Mouse (Mus musculus) hindbrain, embryonic 16.5 days (tissue): Measurements from ENCODE around the gene Ppm1d. TPM values are rescaled to one million over a fixed set of nuclear protein-coding genes. Genes with fewer than 3 reads are reported as not detected.

Source experiments
- ATAC-seq: fragments of 200-750 bp; cut with Nextera tagmentation; 2 replicates; pipeline ENCODE4 v1.8.0; 2017; ENCODE audit warnings: moderate TSS enrichment, moderate library complexity
- H3K27ac ChIP-seq: fragments of 300-500 bp; sonication (generic); 2 replicates; pipeline ENCODE4 v1.5.1; 2014; ENCODE audit warnings: low read depth, mild to moderate bottlenecking, control low read depth, low read length, moderate library complexity
- H3K27me3 ChIP-seq: fragments of 300-500 bp; sonication (generic); replicated peaks from 2 replicates; pipeline ENCODE4 v1.6.1; 2014; ENCODE audit warnings: low read length; ENCODE audit not compliant: control insufficient read depth, insufficient read depth
- H3K36me3 ChIP-seq: fragments of 300-500 bp; sonication (generic); 2 replicates; pipeline ENCODE4 v1.6.1; 2014; ENCODE audit warnings: mild to moderate bottlenecking, low read length, moderate library complexity, mixed read lengths; ENCODE audit not compliant: control insufficient read depth, insufficient read depth
- H3K4me1 ChIP-seq: fragments of 300-500 bp; sonication (generic); 2 replicates; pipeline ENCODE4 v1.6.1; 2014; ENCODE audit warnings: low read depth, low read length; ENCODE audit not compliant: control insufficient read depth, insufficient read depth
- H3K4me2 ChIP-seq: fragments of 300-500 bp; sonication (generic); 2 replicates; pipeline ENCODE4 v1.6.1; 2014; ENCODE audit warnings: mild to moderate bottlenecking, low read length, control low read depth, moderate library complexity
- H3K4me3 ChIP-seq: fragments of 300-500 bp; sonication (generic); 2 replicates; pipeline ENCODE4 v1.5.1; 2014; ENCODE audit warnings: mild to moderate bottlenecking, low read length, control low read depth, moderate library complexity
- H3K9ac ChIP-seq: fragments of 300-500 bp; sonication (generic); 2 replicates; pipeline ENCODE4 v1.6.1; 2014; ENCODE audit warnings: low read depth, mild to moderate bottlenecking, control low read depth, low read length, moderate library complexity
- H3K9me3 ChIP-seq: fragments of 300-500 bp; sonication (generic); 2 replicates; pipeline ENCODE4 v1.6.1; 2014; ENCODE audit warnings: mild to moderate bottlenecking, low read length, moderate library complexity; ENCODE audit not compliant: control insufficient read depth
- WGBS: fragments of 180-500 bp; shearing (Covaris S2); extraction: QIAGEN DNeasy Blood & Tissue Kit; methylation state at CpG from one replicate; pipeline ENCODE4 v1.1.7; 2014; 5-methylcytosine and 5-hydroxymethylcytosine counted together
- polyA plus RNA-seq: library from polyadenylated mRNA; unstranded; fragments of >200 nt; fragmentation: Nextera tagmentation; extraction: Ambion mirVana; gene quantifications from 2 replicates; pipeline ENCODE4 v1.2.1, GENCODE M21; 2015

Gene Ppm1d
- polyA plus RNA-seq: 13.0 and 15.6 TPM in 2 replicates

- Histone ChIP-seq H3K4me1 (peaks cover 20% of the 10 kb centered on the region), H3K4me2 (peak within 1 kb of the TSS; percentile 68), H3K27ac (peak within 1 kb of the TSS; percentile 93), H3K9ac (peak within 1 kb of the TSS; percentile 90), H3K4me3 (peak within 1 kb of the TSS; percentile 99), H3K9me3 (no peaks in the 10 kb centered on the region), H3K36me3 (no peaks in the 10 kb centered on the region), H3K27me3 (no peaks in the 10 kb centered on the region)
- under 1% methylated on average over 59 of the region's 78 CpGs for WGBS
- ATAC-seq: peak; percentile 95
These were observed at the start of gene Ppm1d for GRCm38 (mm10) chr11:85310713-85311574. Ppm1d (plus strand) TSS chr11:85311244.

DNA sequence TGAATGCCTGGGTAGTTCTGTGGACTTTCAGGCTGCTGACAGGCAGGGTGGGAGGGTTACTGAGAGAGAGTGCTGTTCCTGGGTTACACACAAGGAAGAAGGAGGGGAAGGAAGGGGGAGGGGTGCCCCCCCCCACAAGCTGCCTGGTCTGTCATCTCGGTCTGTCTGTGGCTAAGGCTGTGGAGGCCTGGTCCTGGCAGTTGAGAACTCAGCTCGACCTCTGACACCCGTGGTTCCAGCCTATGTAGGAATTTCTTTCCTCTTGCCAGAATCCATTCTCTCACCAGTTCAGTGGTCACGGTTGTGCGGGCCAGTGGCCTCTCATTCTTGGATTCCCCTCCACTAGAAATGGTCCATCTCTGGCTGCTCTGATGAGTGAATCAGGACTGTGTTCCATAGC, 46.4 kb upstream of the Ppm1d start:
- H3K4me2 ChIP-seq: no peak overlapping the region
- no peak overlapping the region for H3K4me3 ChIP-seq
- H3K9ac ChIP-seq: no peak overlapping the region
- no peaks in the 10 kb centered on the region for H3K9me3 ChIP-seq
- no peaks in the 10 kb centered on the region for H3K27me3 ChIP-seq
- no peaks in the 10 kb centered on the region for H3K36me3 ChIP-seq
- no peak for ATAC-seq
- WGBS: 53% methylated on average over 5 of the region's 5 CpGs
- H3K4me1 ChIP-seq: no peaks in the 10 kb centered on the region
- no peak overlapping the region for H3K27ac ChIP-seq

- Histone ChIP-seq H3K4me1 (no peaks in the 10 kb centered on the region), H3K4me3 (no peak overlapping the region), H3K36me3 (no peaks in the 10 kb centered on the region), H3K9ac (no peak overlapping the region), H3K27ac (no peak overlapping the region), H3K27me3 (no peaks in the 10 kb centered on the region), H3K4me2 (no peak overlapping the region), H3K9me3 (no peaks in the 10 kb centered on the region)
- no peak for ATAC-seq
- 95% methylated on average over 1 of the region's 1 CpGs for WGBS
These were observed 43.7 kb upstream of the Ppm1d start for GRCm38 (mm10) chr11:85267393-85267792.

DNA sequence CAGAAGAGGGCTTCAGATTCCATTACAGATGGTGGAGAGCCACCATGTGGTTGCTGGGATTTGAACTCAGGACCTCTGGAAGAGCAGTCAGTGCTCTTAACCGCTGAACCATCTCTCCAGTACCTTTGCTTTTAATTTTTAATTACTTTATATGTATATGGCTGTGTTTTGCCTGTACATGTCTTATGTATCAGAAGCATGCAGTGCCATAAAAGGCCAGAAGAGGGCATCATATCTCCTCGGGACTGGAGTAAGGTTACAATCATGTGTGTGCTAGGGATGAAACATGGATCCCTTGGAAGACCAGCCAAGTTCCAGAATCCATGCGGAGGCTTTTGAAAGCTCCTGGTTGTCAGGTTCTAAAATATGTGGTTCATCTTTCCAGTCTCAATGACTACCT, 40.4 kb upstream of the Ppm1d start:
- H3K4me1 ChIP-seq: no peaks in the 10 kb centered on the region
- H3K9me3 ChIP-seq: no peaks in the 10 kb centered on the region
- no peaks in the 10 kb centered on the region for H3K27me3 ChIP-seq
- no peaks in the 10 kb centered on the region for H3K36me3 ChIP-seq
- H3K27ac ChIP-seq: no peak overlapping the region
- H3K9ac ChIP-seq: no peak overlapping the region
- ATAC-seq: no peak
- no peak overlapping the region for H3K4me3 ChIP-seq
- 48% methylated on average over 3 of the region's 3 CpGs for WGBS
- H3K4me2 ChIP-seq: no peak overlapping the region

DNA sequence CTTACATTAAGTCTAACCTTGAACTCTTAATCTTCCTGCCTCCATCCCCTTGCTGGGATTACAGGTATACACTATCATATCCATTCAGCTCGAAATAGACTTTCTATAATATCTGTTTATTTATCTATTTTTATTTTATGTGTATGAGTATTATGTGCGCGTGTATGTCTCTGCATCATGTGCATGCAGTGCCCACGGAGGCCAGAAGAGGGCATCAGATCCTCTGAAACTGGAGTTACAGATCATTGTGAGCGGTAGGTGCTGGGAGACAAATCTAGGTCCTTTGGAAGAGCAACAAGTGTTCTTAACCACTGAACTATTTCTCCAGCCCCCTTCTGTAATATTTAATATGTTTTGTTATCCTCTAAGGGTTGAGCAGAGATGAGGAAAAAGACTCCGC, 37.7 kb upstream of the Ppm1d start:
- 70% methylated on average over 6 of the region's 6 CpGs for WGBS
- Histone ChIP-seq H3K4me2 (no peak overlapping the region), H3K4me1 (no peaks in the 10 kb centered on the region), H3K9ac (no peak overlapping the region), H3K4me3 (no peak overlapping the region), H3K9me3 (no peaks in the 10 kb centered on the region), H3K36me3 (no peaks in the 10 kb centered on the region), H3K27ac (no peak overlapping the region), H3K27me3 (no peaks in the 10 kb centered on the region)
- ATAC-seq: no peak

GRCm38 (mm10) chr11:85275151-85275550, 35.9 kb upstream of the Ppm1d start:
- Histone ChIP-seq H3K27me3 (no peaks in the 10 kb centered on the region), H3K4me2 (no peak overlapping the region), H3K9me3 (no peaks in the 10 kb centered on the region), H3K27ac (no peak overlapping the region), H3K4me3 (no peak overlapping the region), H3K36me3 (no peaks in the 10 kb centered on the region), H3K4me1 (no peaks in the 10 kb centered on the region), H3K9ac (no peak overlapping the region)
- 95% methylated on average over 5 of the region's 5 CpGs for WGBS
- ATAC-seq: no peak

- Histone ChIP-seq H3K27me3 (no peaks in the 10 kb centered on the region), H3K9me3 (no peaks in the 10 kb centered on the region), H3K27ac (no peak overlapping the region), H3K4me2 (no peak overlapping the region), H3K9ac (no peak overlapping the region), H3K4me1 (no peaks in the 10 kb centered on the region), H3K36me3 (no peaks in the 10 kb centered on the region), H3K4me3 (no peak overlapping the region)
- ATAC-seq: no peak
- WGBS: 70% methylated on average over 5 of the region's 5 CpGs
These were observed 33.4 kb upstream of the Ppm1d start for GRCm38 (mm10) chr11:85277609-85278008.

- no peak overlapping the region for H3K4me2 ChIP-seq
- H3K9ac ChIP-seq: no peak overlapping the region
- H3K27ac ChIP-seq: no peak overlapping the region
- no peak for ATAC-seq
- no peaks in the 10 kb centered on the region for H3K27me3 ChIP-seq
- H3K4me1 ChIP-seq: no peaks in the 10 kb centered on the region
- H3K4me3 ChIP-seq: no peak overlapping the region
- 81% methylated on average over 1 of the region's 1 CpGs for WGBS
- no peaks in the 10 kb centered on the region for H3K36me3 ChIP-seq
- H3K9me3 ChIP-seq: no peaks in the 10 kb centered on the region
These were observed 32.9 kb upstream of the Ppm1d start for GRCm38 (mm10) chr11:85278175-85278574.

DNA sequence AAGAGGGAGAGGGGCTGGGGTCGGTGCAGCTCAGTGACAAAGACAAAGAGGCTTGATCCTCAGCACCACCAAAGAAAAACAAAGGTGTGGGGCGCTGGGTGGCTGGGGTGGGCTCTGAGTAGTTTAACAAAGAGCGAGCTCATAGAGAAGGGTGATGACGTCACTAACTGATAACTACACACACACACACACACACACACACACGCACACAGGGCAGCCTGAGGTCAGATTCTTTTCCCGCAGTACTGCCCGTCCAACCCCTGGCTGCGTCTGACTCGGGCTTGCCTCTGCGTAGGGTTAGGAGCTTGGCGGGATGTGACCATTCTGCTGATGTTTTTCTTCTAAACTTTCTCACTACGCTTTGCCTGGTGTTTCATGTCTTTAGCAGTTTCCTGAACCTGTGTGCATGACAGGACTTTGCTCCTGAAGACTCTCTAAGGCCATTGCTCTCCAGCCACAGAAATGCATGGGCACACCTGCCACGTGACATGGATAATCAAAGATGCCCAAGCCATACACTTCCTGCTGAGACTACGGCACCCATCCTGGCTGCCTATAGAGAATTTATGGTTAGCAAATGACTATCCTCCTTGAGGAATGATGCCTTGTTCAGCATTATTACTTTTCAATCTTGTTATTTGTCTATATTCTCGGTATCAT, 29.7 kb upstream of the Ppm1d start:
- H3K4me3 ChIP-seq: no peak overlapping the region
- ATAC-seq: no peak
- no peaks in the 10 kb centered on the region for H3K36me3 ChIP-seq
- no peaks in the 10 kb centered on the region for H3K27me3 ChIP-seq
- no peak overlapping the region for H3K9ac ChIP-seq
- no peaks in the 10 kb centered on the region for H3K4me1 ChIP-seq
- no peak overlapping the region for H3K27ac ChIP-seq
- H3K9me3 ChIP-seq: no peaks in the 10 kb centered on the region
- H3K4me2 ChIP-seq: no peak overlapping the region
- WGBS: 72% methylated on average over 15 of the region's 15 CpGs
